Mouse (Mus musculus): ENCODE data around the gene Higd1c. TPM values are rescaled to one million over a fixed set of nuclear protein-coding genes. Genes with fewer than 3 reads are reported as not detected.

Gene Higd1c
- polyA plus RNA-seq (2012; rRNA removed) = not detected in 2 replicates

GRCm38 (mm10) chr15:100364242-100364641 is at the start of gene Higd1c:
TSS of gene Higd1c (plus strand) at chr15:100364542.

DNA sequence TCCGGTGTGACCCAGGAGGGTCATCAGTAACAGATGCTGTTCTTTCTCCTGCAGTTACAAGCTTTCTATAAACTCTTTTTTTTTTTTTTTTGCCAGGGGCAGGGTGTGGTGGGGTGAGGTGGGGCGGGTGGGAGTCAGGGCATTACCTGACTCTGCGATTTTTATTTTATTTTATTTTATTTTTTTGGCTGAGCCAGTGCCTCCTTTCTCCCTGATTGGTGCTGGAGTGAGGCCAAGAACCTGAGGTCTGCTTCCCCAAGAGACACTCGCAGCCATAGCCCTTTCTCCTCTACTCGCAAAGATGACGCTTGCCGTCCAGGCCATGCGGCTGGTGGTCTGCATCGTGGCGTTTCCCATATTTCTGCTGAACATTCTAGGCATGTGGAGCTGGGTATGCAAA is 29.7 kb upstream of the Higd1c start, which contains the start of gene Mettl7a3:
Gene Mettl7a3 (plus strand): TSS at position 301 of the 400 bp plus-strand sequence.

DNA sequence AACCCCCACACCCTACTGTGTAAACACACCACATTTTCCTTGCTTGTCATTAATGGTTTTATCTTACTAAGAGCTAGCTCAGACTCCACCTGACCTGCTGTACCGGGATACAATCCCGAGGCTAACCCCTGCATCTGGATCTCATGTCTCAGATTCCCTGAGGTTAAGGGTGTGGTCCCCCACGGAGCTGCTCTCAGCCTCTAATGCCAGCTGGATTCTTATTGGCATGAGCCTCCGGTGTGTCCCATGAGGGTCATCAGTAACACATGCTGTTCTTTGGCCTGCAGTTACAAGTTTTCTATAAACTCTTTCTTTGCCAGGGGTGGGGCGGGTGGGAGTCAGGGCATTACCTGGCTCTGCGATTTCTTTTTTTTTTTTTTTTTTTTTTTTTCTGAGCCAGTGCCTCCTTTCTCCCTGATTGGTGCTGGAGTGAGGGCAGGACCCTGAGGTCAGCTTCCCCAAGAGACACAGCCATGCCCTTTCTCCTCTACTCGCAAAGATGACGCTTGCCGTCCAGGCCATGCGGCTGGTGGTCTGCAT is 11.6 kb upstream of the Higd1c start, which contains the start of the genes Methig1 and Mettl7a2:
Gene Methig1 (plus strand): TSS at position 439 of the 540 bp plus-strand sequence.
Gene Mettl7a2 (plus strand): TSS at position 490 of the 540 bp plus-strand sequence.

GRCm38 (mm10) chr15:100421758-100422197 is 57.4 kb downstream of the Higd1c start, which contains the start of gene Gm5475:
TSS of gene Gm5475 (plus strand) at chr15:100422147.

DNA sequence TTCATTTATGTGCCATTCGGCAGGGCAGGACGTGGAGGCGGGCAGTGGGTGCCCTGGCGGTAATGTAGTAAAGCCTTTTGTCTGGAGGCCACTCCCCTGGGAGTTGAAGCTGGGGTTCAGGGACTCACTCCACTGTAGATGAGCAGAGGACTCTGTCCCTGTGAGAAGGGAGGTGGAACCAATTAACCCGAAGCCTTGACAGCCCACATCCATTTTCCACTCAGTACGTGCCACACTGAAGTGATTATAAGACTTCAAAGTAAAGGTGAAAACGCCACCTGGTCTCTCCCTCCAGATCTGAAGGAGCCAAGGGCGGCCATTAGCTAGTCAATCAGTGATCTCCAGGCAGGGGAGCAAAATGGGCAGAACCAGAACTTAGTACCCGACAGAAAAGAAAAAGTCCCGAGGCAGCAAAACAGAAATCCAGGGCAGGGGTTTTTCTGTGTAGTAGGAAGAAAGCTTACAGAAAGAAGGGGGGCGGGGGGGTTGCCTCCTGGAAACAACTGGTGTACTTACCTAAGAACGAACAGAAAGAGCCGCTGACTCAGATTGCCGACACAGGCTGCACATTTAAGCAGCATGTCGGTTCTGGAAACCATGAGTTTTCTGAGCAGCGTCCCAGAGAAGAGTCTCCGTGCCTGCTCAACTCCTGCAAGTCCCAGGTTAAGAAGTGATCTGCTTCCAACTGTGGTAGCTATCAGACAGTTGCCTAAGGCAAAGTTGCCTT is 60.2 kb downstream of the Higd1c start, which contains the start of gene Slc11a2:
Gene Slc11a2 (minus strand): TSS at position 677 of the 727 bp plus-strand sequence.

Other genes with a start within 250 kb of the Higd1c start
- gene Atf1, start 136.7 kb upstream of the Higd1c start, polyA plus RNA-seq (2012; rRNA removed) = 22.0 and 23.4 TPM in 2 replicates
- gene Tmprss12, start 83.7 kb upstream of the Higd1c start, polyA plus RNA-seq (2012; rRNA removed) = not detected in 2 replicates
- 41.8 and 48.6 TPM in 2 replicates for gene Mettl7a1, start 60.4 kb upstream of the Higd1c start, polyA plus RNA-seq (2012; rRNA removed)
- gene Mettl7a3, start 29.6 kb upstream of the Higd1c start, polyA plus RNA-seq (2012; rRNA removed) = not detected in 2 replicates
- gene Methig1, start 11.4 kb upstream of the Higd1c start, polyA plus RNA-seq (2012; rRNA removed) = 0.20 and 0.24 TPM in 2 replicates
- gene Mettl7a2, start 11.3 kb upstream of the Higd1c start, polyA plus RNA-seq (2012; rRNA removed) = 0.02 TPM in 2 replicates
- gene Gm5475, start 57.6 kb downstream of the Higd1c start, polyA plus RNA-seq (2012; rRNA removed) = 0.02 TPM in 1 of 2 replicates, not detected in the other
- 23.7 and 25.7 TPM in 2 replicates for gene Slc11a2, start 60.5 kb downstream of the Higd1c start, polyA plus RNA-seq (2012; rRNA removed)
- 36.6 and 45.0 TPM in 2 replicates for gene Letmd1, start 104.5 kb downstream of the Higd1c start, polyA plus RNA-seq (2012; rRNA removed)
- gene Csrnp2, start 130.9 kb downstream of the Higd1c start, polyA plus RNA-seq (2012; rRNA removed) = 0.97 and 1.1 TPM in 2 replicates
- gene Tfcp2, start 187.5 kb downstream of the Higd1c start, polyA plus RNA-seq (2012; rRNA removed) = 2.9 and 3.3 TPM in 2 replicates
- 1.00 and 1.2 TPM in 2 replicates for gene Pou6f1, start 235.4 kb downstream of the Higd1c start, polyA plus RNA-seq (2012; rRNA removed)

All from liver, embryonic 18 days (tissue).